Mouse (Mus musculus) thymus, adult 2 months (tissue): Measurements from ENCODE around the gene Phyhd1.

ENCODE experiments used
- CTCF ChIP-seq: fragments of 200-500 bp; IDR thresholded peaks from 2 replicates; pipeline ENCODE4 v1.5.1; 2012; ENCODE audit warnings: mild to moderate bottlenecking, control low read depth, low read length, moderate library complexity, borderline replicate concordance; ENCODE audit not compliant: control insufficient read depth, poor library complexity, insufficient read depth; ENCODE audit errors: extremely low read depth
- POLR2A ChIP-seq: fragments of 200-500 bp; IDR thresholded peaks from 2 replicates; pipeline ENCODE4 v1.6.1; 2012; ENCODE audit warnings: mild to moderate bottlenecking, low read length, control low read depth, moderate library complexity; ENCODE audit not compliant: control insufficient read depth, poor library complexity, insufficient read depth; ENCODE audit errors: extremely low read depth

DNA sequence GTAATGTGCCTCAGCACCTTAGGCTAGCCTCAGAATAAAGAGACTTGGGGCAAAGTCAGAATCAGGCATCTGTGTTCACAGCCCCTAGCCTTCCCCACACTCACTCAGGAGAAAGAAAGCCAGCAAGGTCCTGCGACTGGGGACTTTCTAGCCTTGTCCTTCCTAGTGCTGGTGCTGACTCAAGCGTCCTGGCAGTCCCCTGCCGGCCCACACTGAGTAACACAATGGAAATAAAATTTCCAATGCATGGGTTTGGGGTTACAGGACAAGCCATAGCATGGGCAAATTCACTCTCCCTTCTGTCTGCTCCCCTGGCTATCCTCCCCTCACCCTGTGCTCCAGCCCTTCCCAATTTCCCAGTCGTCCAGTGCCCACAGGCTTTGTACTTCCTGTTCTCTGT is 2.4 kb downstream of the Phyhd1 start:
- TF ChIP-seq CTCF (no peak), POLR2A (no peak)
